ENCODE assay signal across 17 mouse cellular contexts in the genomic region with DNA sequence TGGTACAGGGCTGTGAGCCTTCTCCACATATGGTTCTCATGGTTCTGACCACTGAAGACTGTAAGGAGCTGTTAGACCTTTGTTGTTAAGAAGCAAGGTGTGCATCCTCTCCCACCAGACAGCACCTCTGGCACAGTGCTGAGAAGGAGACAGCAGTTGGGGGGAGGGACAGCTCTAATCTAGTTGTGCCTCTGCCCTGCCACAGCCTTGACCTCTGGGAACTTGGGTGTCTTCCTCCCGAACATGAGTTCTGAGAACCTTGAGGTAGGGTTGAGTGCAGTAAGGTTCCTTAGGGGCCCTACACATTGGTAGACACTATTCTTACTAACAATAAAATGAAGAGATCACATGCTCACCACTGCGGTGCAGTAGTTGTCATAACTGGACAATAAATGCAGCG. TPM values are rescaled to one million over a fixed set of nuclear protein-coding genes. Genes with fewer than 3 reads are reported as not detected.
DNase-seq lines count a peak whose midpoint lies in the region; ATAC-seq and TF ChIP-seq lines count a peak whose summit lies in the region.
"Had no signal": no experiment of that assay in that cellular context is flagged by ENCODE, and none has a peak within 500 bp of the region (broad histone marks: within the 10 kb centered on the region; RNA-seq: fewer than 3 reads in every experiment).

No protein-coding gene starts in this region.

- peak overlapping the region; percentile 32 for H3K4me2 ChIP-seq in liver, embryonic 12.5 days
- no peak overlapping the region for H3K4me2 ChIP-seq in liver, postnatal 0 days (ENCODE audit: low read depth, low read length)
- H3K4me2 ChIP-seq in liver, embryonic 13.5 days: peak overlapping the region; percentile 6; the same call in 1 of the 2 replicates
- H3K4me2 ChIP-seq: embryonic facial prominence, embryonic 13.5 days; forebrain, embryonic 13.5 days; hindbrain, embryonic 14.5 days had no signal

- TF ChIP-seq POLR2A in heart, adult 2 months (IDR thresholded peaks at IDR 0.05; ENCODE audit: insufficient read depth, low read depth, low read length): no peak

- H3K9ac ChIP-seq in heart, adult 2 months (ENCODE audit: low read depth, low read length): no peak overlapping the region
- no peak overlapping the region; the same call in 1 of the 2 replicates for H3K9ac ChIP-seq in liver, embryonic 12.5 days
- no peak overlapping the region for H3K9ac ChIP-seq in liver, postnatal 0 days (replicated peaks)
- H3K9ac ChIP-seq in liver, embryonic 13.5 days: no peak overlapping the region
- H3K9ac ChIP-seq: embryonic facial prominence, embryonic 13.5 days; forebrain, embryonic 13.5 days; forebrain, postnatal 0 days; hindbrain, embryonic 14.5 days had no signal

- peaks cover 32% of the 10 kb centered on the region for H3K36me3 ChIP-seq in heart, adult 2 months (ENCODE audit: control insufficient read depth, insufficient read depth, low read length)
- peaks cover 10% of the 10 kb centered on the region for H3K36me3 ChIP-seq in liver, embryonic 12.5 days
- H3K36me3 ChIP-seq in liver, postnatal 0 days (replicated peaks; ENCODE audit: insufficient read depth, low read length): no peaks in the 10 kb centered on the region
- peaks cover 3% of the 10 kb centered on the region; the same call in 1 of the 2 replicates for H3K36me3 ChIP-seq in liver, embryonic 13.5 days

- DNase-seq in heart, adult 2 months: peak in 1 of 2 experiments; percentile 24
- no peak for DNase-seq in heart, adult 8-10 months (ENCODE audit: low spot score)
- no peak for DNase-seq in liver, postnatal 0 days
- no peak for DNase-seq in liver, embryonic 13.5 days
- DNase-seq in frontal cortex, postnatal 25 days (ENCODE audit: low spot score in 2 of 2): no peak
- DNase-seq in lung, postnatal 36 days: no peak
- DNase-seq: adrenal gland, postnatal 10 days; cerebellum, adult 18-20 months; cerebellum, adult 9-11 months; cerebellum, postnatal 36 days; forebrain, postnatal 0 days; heart, postnatal 14 days had no signal

- H3K27me3 ChIP-seq in heart, adult 2 months (ENCODE audit: control insufficient read depth, insufficient read depth, low read length): no peaks in the 10 kb centered on the region
- H3K27me3 ChIP-seq in liver, embryonic 12.5 days (replicated peaks): no peaks in the 10 kb centered on the region
- H3K27me3 ChIP-seq in liver, postnatal 0 days (ENCODE audit: insufficient read depth, low read length): no peaks in the 10 kb centered on the region
- H3K27me3 ChIP-seq in liver, embryonic 13.5 days: no peaks in the 10 kb centered on the region
- H3K27me3 ChIP-seq: embryonic facial prominence, embryonic 13.5 days; forebrain, embryonic 13.5 days had no signal

- no peak for TF ChIP-seq EP300 in heart, adult 2 months (IDR thresholded peaks at IDR 0.05; ENCODE audit: insufficient read depth, low read depth, low read length)
- no peak for TF ChIP-seq EP300 in liver, postnatal 0 days (IDR thresholded peaks at IDR 0.05; ENCODE audit: low read depth)

- 73% methylated on average over 3 of the region's 3 CpGs for WGBS in heart, adult 2 months
- 63% methylated on average over 3 of the region's 3 CpGs for WGBS in liver, embryonic 12.5 days (ENCODE audit: insufficient replicate concordance)
- 77% methylated on average over 3 of the region's 3 CpGs for WGBS in liver, postnatal 0 days (ENCODE audit: insufficient replicate concordance)
- 62% methylated on average over 3 of the region's 3 CpGs for WGBS in liver, embryonic 13.5 days (ENCODE audit: insufficient replicate concordance)

- ATAC-seq in liver, embryonic 12.5 days: peak; percentile 65
- no peak for ATAC-seq in liver, postnatal 0 days
- ATAC-seq in liver, embryonic 13.5 days (ENCODE audit: low read depth): peak; percentile 43
- ATAC-seq: forebrain, embryonic 13.5 days; forebrain, postnatal 0 days had no signal

- intact Hi-C loops in heart, adult 2 months (cut with DNase I): no loop called here

- peaks cover 8% of the 10 kb centered on the region for H3K79me2 ChIP-seq in heart, adult 2 months (replicated peaks; ENCODE audit: control insufficient read depth, insufficient read depth, low read length)

- peaks cover 54% of the 10 kb centered on the region for H3K4me1 ChIP-seq in heart, adult 2 months (ENCODE audit: control insufficient read depth, insufficient read depth, low read length)
- peaks cover 69% of the 10 kb centered on the region for H3K4me1 ChIP-seq in liver, embryonic 12.5 days
- H3K4me1 ChIP-seq in liver, postnatal 0 days (ENCODE audit: insufficient read depth): peaks cover 21% of the 10 kb centered on the region
- H3K4me1 ChIP-seq in liver, embryonic 13.5 days (replicated peaks): peaks cover 72% of the 10 kb centered on the region

- H3K4me3 ChIP-seq in heart, adult 2 months: no peak overlapping the region
- H3K4me3 ChIP-seq in liver, embryonic 12.5 days: no peak overlapping the region
- no peak overlapping the region for H3K4me3 ChIP-seq in liver, postnatal 0 days (ENCODE audit: low read depth, low read length)
- no peak overlapping the region for H3K4me3 ChIP-seq in liver, embryonic 13.5 days (replicated peaks)
- H3K4me3 ChIP-seq: embryonic facial prominence, embryonic 13.5 days; forebrain, embryonic 13.5 days; hindbrain, embryonic 10.5 days had no signal

- H3K27ac ChIP-seq in heart, adult 2 months: peak overlapping the region; percentile 94
- H3K27ac ChIP-seq in liver, embryonic 12.5 days: 0 out of 2 replicates have a peak overlapping the region, but pooled peaks have one; percentile 27
- H3K27ac ChIP-seq in liver, postnatal 0 days (ENCODE audit: low read depth): no peak overlapping the region
- H3K27ac ChIP-seq in liver, embryonic 13.5 days: no peak overlapping the region
- H3K27ac ChIP-seq: embryonic facial prominence, embryonic 13.5 days; forebrain, embryonic 13.5 days; hindbrain, embryonic 10.5 days; hindbrain, embryonic 14.5 days had no signal

- TF ChIP-seq CTCF in heart, adult 2 months (IDR thresholded peaks at IDR 0.05): no peak
- TF ChIP-seq CTCF in liver, postnatal 0 days (IDR thresholded peaks at IDR 0.05; ENCODE audit: low read depth): no peak

- no peaks in the 10 kb centered on the region for H3K9me3 ChIP-seq in liver, embryonic 12.5 days (replicated peaks)
- no peaks in the 10 kb centered on the region for H3K9me3 ChIP-seq in liver, postnatal 0 days (ENCODE audit: low read length)
- no peaks in the 10 kb centered on the region for H3K9me3 ChIP-seq in liver, embryonic 13.5 days (replicated peaks)
- H3K9me3 ChIP-seq: embryonic facial prominence, embryonic 13.5 days; forebrain, embryonic 13.5 days; hindbrain, embryonic 10.5 days had no signal

RNA-seq across cellular contexts. Expression of gene Bicd2, which starts 16.8 kb away (rescaled TPM):
- total RNA-seq in heart, adult 2 months (2021): 10 to 100 TPM; 72.4 to 77.6 TPM
- polyA plus RNA-seq in heart, adult 2 months (2012; rRNA removed): 44.5 and 64.2 TPM in 2 replicates
- total RNA-seq in heart, adult 8-10 months (2022): 10 to 100 TPM; 67.9 to 79.2 (median 73.3) TPM
- 14.7 and 15.2 TPM in 2 replicates for polyA plus RNA-seq in liver, embryonic 12.5 days (2016; fragmentation: Nextera tagmentation; extraction: Ambion mirVana)
- polyA plus RNA-seq in liver, postnatal 0 days (2015; fragmentation: Nextera tagmentation; extraction: Ambion mirVana): 4.9 and 5.8 TPM in 2 replicates
- polyA plus RNA-seq in liver, embryonic 13.5 days (2015; fragmentation: Nextera tagmentation; extraction: Ambion mirVana): 9.0 and 10.5 TPM in 2 replicates

RNA-seq across cellular contexts. Expression of gene Fgd3, which starts 38.1 kb away (rescaled TPM):
- total RNA-seq in heart, adult 2 months (2021): 1 to 10 TPM in 1 of 2 experiments, under 1 TPM in 1; 0.96 to 1.0 TPM
- polyA plus RNA-seq in heart, adult 2 months (2012; rRNA removed): 0.96 and 0.97 TPM in 2 replicates
- total RNA-seq in heart, adult 8-10 months (2022): 1 to 10 TPM; 1.2 to 2.4 (median 1.7) TPM
- polyA plus RNA-seq in liver, embryonic 12.5 days (2016; fragmentation: Nextera tagmentation; extraction: Ambion mirVana): 0.32 and 0.49 TPM in 2 replicates
- polyA plus RNA-seq in liver, postnatal 0 days (2015; fragmentation: Nextera tagmentation; extraction: Ambion mirVana): 0.57 and 0.62 TPM in 2 replicates
- polyA plus RNA-seq in liver, embryonic 13.5 days (2015; fragmentation: Nextera tagmentation; extraction: Ambion mirVana): 0.37 and 0.39 TPM in 2 replicates

Comparison
In these comparisons a context has a peak if more than half of its experiments do, and no peak if none do; other contexts are left out.
1. H3K27ac ChIP-seq: peak in heart, adult 2 months (single experiment) and liver, embryonic 12.5 days (single experiment); none in liver, postnatal 0 days (single experiment) and liver, embryonic 13.5 days (single experiment).